Mouse (Mus musculus): ENCODE results near the gene Stx6. TPM values are rescaled to one million over a fixed set of nuclear protein-coding genes. Genes with fewer than 3 reads are reported as not detected.

Gene Stx6
- polyA plus RNA-seq, 2 experiments from 2014 or later = 50.0 to 58.4 TPM

DNA sequence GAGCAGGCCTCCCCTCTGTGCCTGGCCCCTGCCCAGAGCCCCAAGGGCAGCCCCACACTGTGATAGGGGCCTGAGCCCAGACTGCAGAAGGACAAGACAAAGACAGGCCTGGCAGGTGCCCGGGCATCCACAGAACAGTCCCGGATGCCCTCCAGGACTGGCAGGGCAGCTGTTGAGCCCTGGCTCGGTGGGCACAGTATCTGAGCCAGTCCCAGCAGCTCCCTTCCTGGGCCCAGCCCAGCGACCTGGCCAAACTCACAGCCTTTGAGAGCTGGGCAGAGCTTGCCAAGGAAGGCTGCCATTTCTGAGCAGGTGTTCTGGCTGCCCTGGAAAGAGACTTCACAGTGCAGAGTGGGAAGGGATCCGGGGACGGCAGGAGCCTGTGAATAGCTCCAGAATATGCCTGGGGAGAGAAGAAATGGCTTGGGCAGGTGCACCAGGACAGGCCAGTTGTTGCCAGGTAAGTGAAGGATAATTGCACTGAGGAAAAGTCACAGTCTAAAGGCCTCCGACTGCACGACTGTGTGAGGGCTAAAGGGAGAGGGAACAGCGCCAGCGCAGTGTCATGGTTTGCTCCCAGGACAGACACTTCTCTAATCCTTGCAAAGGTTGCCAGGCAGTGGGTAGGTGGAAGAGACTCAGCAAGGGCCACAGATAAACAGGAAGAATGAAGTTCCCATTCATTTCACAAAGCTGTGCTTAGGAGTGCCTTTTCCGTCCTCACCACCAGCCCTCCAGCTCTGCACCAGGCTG is 51.7 kb downstream of the Stx6 start:
- ATAC-seq = no peak

DNA sequence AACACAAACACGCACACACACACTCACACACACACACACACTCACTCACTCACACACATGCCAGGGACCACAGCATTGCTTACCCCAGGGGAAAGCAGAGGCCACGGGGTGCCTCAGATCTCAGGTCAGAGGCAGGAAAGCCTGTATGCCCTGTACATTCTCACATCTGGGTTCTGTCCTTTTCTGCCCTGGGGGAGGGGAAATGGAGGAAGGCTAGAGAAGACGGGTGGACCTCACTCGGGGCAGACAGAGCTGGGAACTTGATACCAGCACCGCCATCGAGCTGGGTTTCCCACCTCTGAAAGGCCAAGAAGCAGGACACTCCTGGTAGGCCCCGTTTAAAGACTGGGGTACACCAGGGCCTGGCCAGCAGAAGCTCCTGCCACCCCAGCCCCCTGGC is 52.5 kb downstream of the Stx6 start:
- no peak for ATAC-seq

DNA sequence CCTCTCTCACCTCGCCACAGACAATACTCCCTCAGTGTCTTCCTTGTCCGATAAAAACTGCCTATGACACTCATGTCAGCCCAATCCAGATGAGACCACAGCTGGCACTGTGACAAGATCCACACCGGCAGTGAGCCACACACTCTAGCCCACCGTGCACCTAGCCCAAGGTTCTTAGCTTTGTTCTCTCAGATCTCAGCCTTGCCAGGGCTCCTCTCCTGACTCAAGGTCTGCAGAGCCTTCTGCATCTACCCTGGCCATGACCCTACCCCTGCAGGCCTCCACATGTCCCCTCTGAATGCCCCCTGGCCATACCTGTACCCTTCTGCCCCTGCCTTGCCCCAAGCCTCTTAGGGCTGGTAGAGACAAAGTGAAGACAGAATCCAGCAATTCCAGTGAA is 53.6 kb downstream of the Stx6 start:
- ATAC-seq = no peak

DNA sequence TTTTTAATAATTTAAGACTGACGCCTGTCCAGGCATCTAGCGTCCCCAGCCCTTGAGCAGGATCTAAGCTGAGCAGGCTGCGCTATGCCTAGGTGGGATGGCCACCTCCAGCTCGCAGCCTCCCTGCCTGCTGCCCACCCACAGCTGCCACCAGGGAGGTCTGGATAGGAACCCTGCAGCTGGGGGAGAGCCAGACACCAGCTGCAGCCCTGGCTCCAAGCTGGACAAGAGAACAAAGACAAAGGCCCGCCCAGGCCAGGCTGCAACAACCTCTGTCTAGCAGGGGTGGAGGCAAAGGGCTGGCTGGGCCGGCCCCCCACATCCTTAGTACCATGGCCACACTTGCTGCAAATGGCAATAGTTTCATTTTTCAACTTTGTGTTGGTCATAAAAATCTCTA is 54.0 kb downstream of the Stx6 start:
- ATAC-seq = no peak

DNA sequence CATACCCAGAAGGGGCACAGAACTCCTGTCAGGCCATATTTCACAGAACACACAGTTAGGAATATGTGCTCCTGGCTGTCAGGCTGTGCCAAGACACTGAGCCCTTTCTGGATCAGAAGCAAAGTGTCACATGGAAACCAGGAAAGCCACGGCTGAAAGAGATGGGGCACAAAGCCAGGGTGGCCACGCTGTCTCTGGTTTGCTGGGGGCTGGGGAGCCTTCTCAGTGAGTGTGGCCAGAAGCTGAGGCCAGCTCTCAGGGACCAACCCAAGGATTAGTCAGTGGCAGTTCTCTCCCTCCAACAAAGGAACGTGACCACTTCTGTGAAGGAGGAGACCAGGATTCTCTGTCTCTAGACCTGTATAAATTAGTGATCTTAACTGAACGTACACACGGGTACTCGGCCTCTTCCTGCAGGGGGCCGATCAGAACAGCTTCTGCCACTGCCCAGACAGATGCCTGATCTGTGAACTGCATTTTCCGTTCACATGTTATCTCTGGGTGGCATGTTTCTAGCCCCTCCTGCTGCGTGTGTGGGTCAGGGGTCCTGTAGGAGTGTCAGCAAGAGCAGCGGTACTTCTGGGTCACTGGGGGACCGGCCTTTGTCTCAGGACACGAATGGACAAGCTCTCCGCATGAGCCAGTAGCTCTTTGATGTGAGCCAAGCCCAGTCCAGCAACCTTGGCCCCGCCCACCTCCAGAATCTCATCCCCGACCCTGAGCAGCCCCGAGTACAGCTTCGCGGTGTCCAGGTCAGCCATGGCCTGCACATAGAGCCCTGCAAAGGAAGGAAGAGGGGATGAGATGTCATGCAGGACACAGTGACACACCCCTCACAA is 54.6 kb downstream of the Stx6 start:
- ATAC-seq = no peak

DNA sequence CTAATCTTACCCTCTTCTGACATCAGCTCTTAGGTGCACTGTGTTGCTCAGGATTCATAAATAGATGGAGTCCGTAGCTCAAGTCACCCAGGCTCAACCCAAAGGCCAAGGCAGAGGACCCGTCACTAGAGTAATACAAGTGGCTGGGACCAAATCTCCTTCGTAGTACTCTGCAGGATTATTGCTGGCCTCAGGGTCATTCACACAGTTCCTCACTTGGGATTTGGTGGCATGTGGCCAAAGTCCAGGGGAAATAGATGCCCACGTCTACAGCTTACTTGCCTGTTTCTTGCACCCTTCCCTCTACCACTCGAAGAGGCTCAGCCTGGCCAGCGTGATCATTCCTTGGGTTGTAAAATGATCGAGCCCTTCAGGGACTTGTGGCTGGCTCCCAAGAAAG is 55.4 kb downstream of the Stx6 start:
- no peak for ATAC-seq

DNA sequence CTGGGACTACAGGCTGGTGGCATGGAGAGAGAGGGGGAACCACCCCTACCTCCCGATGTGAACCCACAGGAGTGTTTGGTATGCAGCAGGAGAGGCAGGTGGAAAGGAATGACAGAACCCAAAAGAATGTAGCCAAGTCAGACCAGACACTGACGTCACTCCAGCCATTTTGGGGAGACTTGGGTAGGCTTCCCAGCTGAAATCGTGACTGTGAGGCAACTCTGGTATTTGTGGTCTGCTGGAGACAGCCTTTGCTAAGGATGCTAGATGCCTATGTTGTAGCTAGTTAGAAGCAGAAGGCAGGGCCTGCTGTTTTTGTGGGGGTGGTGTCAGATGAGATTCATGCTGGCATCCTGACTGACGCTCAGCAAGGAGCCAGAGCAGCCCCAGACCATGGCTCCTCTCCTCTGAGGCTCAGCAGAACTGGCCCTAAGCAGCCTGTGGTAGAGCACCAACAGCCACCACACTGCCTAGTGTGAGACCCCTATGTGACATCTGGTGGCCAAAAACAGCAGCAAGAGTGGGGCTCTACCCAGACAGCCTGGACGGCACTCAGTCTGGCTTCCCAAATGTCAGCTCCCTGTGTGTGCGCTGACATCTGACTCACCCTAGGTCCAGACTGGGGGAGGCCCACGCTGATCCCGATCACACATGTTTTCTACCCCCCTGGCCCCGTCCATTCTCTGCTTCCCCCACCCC is 56.7 kb downstream of the Stx6 start:
- no peak for ATAC-seq

DNA sequence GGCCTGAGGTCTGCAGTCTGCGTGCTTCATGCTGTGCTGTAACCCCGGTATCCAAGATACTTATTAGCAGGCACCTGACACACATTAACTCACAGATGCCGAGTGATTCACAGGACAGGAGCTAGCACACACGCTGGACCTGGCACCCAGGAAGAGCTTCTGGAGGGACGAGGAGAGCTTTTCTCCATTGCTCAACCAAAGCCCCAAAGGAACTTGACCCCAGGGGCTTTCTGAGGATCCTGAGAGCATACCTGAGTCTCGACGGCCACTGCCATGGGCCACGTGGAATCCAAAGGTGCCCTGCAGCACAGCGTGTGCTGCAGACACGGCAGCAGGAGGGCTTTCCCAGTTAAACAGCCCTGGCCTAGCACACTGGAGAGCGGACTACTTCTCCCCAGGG is 57.8 kb downstream of the Stx6 start:
- no peak for ATAC-seq

DNA sequence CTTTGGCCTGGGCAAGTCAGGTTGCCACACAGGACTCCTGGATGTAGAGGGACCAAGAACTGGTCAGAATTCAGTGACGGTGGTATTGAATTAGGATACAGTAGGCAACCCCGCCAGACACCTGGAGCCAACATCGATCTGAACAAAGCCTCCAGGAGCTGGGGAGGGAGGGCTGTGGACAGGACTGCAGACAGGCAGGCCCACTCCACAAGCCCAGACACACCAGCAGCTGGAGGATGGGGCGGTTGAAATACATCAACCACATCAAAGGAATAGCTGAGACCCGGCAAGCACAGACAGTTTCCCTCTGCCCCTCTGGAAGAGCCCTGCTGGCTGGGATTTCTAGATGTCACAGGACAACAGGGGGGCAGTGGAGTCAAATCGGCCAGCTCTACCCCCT is 58.3 kb downstream of the Stx6 start:
- no peak for ATAC-seq

DNA sequence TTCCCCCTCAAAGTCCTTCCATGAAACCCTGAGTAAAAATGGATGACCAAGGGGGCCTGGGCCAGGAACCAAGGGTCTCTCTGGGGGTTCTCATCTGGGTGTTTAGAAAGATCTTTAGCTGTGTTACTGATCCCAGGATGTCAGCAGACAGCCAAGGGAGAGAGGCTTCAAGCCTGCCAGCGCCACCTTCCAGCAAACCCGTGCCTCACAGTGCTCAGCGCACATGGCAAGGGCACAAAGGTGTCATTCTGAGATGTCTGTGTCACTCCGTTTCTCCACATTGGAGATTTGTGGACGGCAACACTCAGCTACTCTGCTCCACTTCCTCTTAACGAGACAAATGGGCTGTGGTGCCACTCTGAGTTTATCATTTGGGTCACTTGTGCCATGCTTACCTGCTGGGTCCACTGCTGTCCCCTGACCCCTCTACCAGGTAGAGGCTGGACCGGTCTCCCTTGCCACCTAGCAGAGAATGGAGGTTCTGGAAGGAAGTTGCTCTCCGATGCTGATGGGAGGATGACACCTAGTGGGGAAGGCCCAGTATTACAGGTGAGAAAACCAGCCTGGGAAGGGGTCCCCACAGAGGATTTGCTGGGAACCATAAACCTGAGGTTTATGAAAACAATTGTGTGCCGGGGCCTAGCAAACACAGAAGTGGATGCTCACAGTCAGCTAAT is 59.5 kb downstream of the Stx6 start:
- peak; percentile 60 for ATAC-seq

DNA sequence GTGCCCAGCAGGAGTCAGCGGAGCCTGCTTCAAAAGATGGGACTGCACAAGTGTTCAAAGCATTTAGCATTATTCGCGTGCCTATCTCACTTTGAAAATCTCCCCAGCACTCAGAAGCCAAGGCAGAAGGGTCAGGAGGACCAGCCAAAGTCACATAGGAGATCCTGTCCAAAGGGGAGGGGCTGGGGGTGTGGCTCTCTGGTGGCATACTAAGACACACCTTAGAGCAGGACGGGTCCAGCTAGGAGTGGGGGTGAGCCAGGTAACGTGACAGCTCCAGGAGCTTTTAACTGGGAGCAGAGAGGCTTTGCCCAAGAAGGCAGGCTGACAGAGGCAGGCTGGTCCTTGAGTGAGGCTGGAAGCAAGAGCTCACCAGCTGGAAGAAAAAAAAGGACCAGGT is 60.4 kb downstream of the Stx6 start:
- ATAC-seq = no peak

DNA sequence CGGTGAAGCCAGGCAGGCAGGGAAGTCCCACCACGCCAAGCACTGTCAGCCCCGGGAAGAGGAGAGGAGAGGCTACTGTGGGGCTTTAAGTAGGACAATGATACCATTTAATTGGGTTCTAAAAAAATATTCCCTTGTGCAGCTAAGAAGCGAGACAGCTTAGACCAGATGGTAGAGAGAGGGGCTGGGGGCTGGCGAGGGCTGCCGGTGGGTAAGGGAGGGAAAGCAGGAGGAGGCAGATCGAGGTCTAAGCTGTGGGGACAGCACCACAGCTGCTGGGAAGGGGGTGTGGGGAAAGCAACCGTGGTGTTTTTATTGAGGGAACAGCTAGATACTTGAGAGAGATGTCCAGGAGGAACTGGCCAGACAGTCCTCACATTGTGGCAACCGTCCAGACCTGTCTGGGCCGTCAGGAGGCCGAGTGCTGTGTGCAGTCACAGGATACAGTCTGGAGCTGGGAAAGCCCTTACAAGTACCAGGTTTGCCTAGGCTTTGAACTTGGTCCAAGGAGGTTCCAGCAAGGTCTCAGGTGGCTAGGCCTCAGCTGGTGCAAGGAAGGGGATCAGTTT is 63.7 kb downstream of the Stx6 start:
- ATAC-seq = no peak

DNA sequence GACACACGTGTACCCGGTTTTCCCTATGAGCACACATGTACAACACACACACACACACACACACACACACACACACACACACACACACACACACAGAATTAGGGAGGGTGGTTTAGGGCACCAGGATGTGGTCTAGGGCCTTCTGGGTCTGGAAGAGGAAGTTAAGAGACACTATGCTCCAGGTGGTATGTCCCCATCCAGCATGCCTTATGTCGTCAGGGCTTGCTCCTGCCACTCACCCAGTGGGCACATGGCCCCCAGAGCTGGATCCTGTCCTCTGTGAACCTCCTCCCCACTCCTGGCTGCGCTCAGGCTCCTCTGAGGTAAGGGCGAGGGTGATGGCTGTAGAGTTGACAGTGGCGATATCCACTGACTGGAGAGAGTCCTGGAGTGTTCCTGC is 64.5 kb downstream of the Stx6 start:
- ATAC-seq = peak; percentile 72

DNA sequence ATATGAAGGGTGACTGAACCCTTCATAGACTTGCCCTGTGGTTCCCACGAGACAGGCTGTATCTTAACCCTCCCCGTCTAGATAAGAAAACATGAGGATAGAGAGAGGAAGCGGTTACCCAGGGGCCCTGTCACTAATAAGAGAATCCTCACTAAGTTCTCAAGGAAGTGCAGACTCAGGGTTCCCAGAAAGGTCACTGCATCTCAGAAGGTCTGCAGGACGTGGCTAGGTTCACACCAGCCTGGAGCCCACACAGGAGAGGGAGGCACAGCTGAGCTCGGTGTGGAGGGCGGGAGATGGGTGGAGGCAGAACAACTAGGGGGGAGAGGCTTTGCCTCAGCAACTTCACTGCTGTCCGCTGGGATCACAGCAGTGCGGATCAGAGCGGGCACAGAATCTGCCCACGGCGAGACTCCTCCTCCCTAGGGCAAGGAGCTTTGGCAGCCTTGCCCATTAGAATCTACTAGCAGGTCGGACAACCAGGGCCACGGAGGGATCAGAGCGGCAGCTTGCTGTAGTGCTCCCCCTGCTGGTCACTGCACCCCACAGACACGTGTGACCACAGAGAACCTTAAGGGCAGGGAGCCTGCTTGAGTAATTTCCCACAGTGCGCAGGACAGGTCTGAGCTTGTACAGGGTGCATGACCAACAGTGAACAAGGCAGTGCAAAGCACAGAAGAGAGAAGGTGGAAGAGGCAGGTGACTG is 65.5 kb downstream of the Stx6 start:
- peak; percentile 74 for ATAC-seq

DNA sequence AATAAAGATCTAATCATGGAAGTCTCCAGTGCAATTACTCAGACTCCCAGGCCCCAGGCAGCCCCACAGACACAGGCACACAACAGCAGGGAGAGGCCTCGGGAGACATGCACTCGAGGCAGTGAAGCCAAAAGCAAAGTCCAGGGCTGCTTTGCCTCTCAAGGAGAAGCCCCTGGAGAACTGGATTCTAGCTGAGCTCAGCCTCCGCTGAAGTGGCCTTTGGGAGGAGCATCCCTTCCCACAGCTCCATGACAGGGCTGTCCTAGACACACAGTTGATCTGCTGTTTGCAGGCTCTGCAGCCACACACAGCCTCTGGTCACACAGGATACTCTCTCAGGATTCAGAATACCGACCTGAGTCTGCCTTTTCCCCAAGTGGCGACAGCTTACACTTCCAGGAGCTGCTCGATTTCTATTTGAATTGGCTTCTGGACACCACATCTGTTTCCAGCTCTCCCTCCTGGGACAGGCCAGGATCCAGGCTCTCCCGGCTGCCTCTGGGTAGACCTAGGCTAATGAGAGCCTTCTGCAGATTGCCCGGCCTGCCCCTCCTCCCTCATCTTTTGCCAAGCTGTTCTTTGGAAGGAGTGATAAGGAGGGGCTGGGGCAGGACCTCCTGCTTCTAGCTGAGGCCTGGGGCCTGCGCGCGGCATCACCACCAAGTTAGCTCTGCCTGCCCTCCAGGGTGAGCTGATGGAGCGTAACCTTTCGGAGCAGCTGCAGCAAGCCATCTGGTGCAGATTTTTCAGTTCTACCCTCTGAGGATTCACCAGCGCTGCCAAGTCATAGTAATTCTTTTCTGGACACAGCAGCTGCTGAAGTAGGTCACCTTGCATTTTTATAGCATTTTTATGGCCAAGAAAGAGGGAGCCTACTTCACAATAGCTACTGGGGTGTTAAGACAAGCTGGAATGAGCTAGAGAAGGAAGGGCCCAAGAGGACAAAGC is 71.2 kb downstream of the Stx6 start:
- no peak for ATAC-seq

DNA sequence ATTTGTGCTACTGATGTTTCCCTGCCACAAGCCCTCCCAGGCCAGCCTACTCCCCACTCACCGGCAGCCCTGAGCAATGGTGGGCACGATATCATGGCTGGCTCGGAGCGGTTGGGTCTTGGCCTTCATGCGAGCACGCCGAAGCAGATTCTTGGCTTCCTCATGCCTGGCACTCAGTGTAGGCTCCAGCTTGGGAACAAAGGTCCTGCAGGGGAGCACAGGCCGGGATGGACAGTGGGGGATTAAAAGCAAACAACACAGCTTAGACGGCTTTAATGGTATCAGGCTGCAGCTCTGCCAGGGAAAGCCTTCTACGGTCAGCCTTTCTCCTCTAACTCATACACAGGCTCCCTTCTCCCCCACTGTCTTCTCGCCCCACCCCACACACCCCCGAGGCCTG is 73.9 kb downstream of the Stx6 start:
- no peak for ATAC-seq

DNA sequence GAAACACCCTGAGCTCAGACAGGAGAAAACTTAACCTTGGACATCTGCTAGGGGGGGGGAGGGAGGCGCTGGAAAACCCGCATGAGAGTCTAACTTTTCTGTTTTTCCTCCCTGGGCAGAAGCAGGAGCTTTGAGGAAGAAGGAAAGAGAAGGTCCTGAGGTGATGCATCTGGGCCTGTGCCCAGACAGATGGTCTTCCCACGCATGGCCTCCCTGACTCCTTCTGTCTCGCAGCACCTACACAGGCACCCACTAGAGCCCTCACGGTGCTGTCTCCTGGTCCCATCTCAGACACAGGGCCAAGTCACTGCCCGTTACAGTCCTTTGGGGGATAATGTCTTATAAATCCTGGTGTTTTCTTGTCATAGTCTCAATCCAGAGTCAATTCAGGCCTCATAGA is 74.3 kb downstream of the Stx6 start:
- no peak for ATAC-seq

DNA sequence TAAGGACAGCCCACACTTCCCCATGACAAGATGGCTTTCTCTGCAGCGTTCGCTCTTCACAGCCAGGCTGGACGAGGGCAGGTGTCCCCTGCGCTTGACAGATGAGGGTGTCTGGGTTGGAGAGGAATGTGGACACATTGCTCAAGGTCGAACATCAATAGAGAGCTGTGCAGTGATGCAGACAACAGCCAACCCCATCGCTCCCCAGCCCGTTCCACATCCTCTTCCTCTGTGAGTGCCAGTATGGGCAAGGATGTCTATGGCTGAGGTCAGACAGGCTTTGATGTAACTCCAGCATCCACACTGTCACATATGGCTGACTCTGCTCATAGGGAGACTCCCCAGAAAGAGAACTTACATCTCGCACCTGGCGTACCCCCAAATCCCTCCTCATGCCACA is 74.9 kb downstream of the Stx6 start:
- no peak for ATAC-seq

DNA sequence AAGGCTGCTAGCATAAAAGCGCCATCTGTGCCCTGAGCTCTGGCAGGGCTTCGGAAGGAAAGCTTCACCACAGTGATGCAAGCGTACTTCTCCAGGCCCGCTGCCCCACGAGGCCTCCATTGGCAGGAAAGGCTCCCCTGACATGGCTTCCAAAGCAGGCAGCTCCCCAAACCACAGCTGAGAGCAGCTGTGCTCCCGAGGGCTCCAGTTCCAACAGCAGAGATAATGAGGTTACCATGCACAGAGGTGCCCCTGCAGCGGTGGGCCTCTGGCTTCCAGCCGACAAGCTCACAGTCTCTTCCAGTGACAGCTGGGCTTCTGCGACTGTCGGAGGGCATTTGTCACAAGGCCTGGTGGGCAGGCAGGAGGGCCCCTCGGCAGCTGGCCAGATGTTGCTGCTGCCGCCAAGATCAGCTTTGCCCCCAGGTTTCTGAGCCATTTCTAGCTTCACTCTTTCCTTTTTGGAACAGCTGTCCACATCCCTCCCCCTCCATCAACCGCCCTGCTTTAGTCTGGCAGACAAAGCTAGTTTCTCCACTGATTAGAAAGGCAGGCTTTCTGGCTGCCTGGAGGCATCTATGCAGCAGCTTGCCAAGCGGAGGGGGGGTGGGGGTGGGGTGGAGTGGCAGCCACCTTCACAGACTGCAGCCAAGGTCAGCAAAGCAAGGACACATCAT is 75.6 kb downstream of the Stx6 start:
- ATAC-seq = no peak

DNA sequence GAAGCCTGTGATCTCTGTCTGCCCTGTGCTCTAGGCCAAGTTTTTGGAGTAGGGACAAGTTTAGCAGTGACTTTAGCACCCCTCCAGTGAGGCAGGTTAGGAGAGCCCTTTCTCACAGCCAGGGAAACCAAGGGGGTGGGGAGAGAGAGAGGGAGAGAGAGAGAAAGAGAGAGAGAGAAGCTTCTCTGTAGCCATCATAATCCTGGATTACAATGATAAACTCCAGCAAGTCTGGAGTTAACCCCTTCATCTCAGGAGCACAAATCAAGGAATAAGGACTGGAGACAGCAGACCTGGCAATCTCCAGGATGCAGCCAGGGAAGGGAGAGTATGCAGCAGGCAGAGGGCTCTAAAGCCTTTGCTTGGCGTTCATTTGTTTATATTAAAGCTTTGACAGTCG is 77.1 kb downstream of the Stx6 start:
- no peak for ATAC-seq

All from CD4-positive, CD25-positive, alpha-beta regulatory T cell, adult 4 months (primary cell).